Mouse (Mus musculus) limb, embryonic 11.5 days (tissue): ENCODE data around the gene Phospho1. TPM values are rescaled to one million over a fixed set of nuclear protein-coding genes. Genes with fewer than 3 reads are reported as not detected.

ENCODE experiments used
- ATAC-seq: fragments of 200-750 bp; cut with Nextera tagmentation; 2 replicates; pipeline ENCODE4 v1.8.0; 2017; ENCODE audit warnings: low read depth; ENCODE audit not compliant: insufficient number of reproducible peaks, low FRiP score, low TSS enrichment
- DNase-seq: peaks from one replicate; pipeline ENCODE4 v3.0.0-alpha.2; 2015; ENCODE audit warnings: low spot score
- H3K27ac ChIP-seq: fragments of 300-500 bp; sonication (generic); replicated peaks from 2 replicates; pipeline ENCODE4 v1.5.1; 2014; ENCODE audit warnings: low read depth, mild to moderate bottlenecking, low read length
- H3K27me3 ChIP-seq: fragments of 300-500 bp; sonication (generic); 2 replicates; pipeline ENCODE4 v1.6.1; 2014; ENCODE audit warnings: mild to moderate bottlenecking, low read length, mixed read lengths; ENCODE audit not compliant: control insufficient read depth, insufficient read depth
- H3K36me3 ChIP-seq: fragments of 300-500 bp; sonication (generic); 2 replicates; pipeline ENCODE4 v1.6.1; 2014; ENCODE audit warnings: mild to moderate bottlenecking, low read length, moderate library complexity, mixed read lengths; ENCODE audit not compliant: control insufficient read depth, insufficient read depth
- H3K4me1 ChIP-seq: fragments of 300-500 bp; sonication (generic); 2 replicates; pipeline ENCODE4 v1.6.1; 2014; ENCODE audit warnings: low read length, mixed read lengths; ENCODE audit not compliant: control insufficient read depth, insufficient read depth
- H3K4me2 ChIP-seq: fragments of 300-500 bp; sonication (generic); 2 replicates; pipeline ENCODE4 v1.6.1; 2014; ENCODE audit warnings: low read depth, mild to moderate bottlenecking, moderate library complexity; ENCODE audit not compliant: severe bottlenecking
- H3K4me3 ChIP-seq: fragments of 300-500 bp; sonication (generic); 2 replicates; pipeline ENCODE4 v1.5.1; 2014; ENCODE audit warnings: low read depth, low read length
- H3K9ac ChIP-seq: fragments of 300-500 bp; sonication (generic); 2 replicates; pipeline ENCODE4 v1.6.1; 2014; ENCODE audit warnings: mild to moderate bottlenecking, low read length
- H3K9me3 ChIP-seq: fragments of 300-500 bp; sonication (generic); 2 replicates; pipeline ENCODE4 v1.6.1; 2016; ENCODE audit warnings: low read length; ENCODE audit not compliant: control insufficient read depth
- WGBS: fragments of 180-500 bp; shearing (Covaris S2); extraction: QIAGEN DNeasy Blood & Tissue Kit; methylation state at CpG from one replicate; pipeline ENCODE4 v1.1.7; 2014; 5-methylcytosine and 5-hydroxymethylcytosine counted together
- polyA plus RNA-seq: library from polyadenylated mRNA; unstranded; fragments of >200 nt; fragmentation: Nextera tagmentation; extraction: Ambion mirVana; gene quantifications from 2 replicates; pipeline ENCODE4 v1.2.1, GENCODE M21; 2014

Phospho1 gene
- polyA plus RNA-seq, 1 experiment from 2014 or later: 0.60 TPM

GRCm38 (mm10) chr11:95840694-95841497 lies 16.6 kb downstream of the Phospho1 start:
- H3K9ac ChIP-seq: no peak overlapping the region
- no peak overlapping the region; the same call in 1 of the 2 replicates for H3K4me2 ChIP-seq
- no peak for DNase-seq
- no peak for ATAC-seq
- peaks cover 5% of the 10 kb centered on the region for H3K27me3 ChIP-seq
- no peak overlapping the region for H3K27ac ChIP-seq
- no peaks in the 10 kb centered on the region for H3K9me3 ChIP-seq
- H3K36me3 ChIP-seq: no peaks in the 10 kb centered on the region
- peaks cover 6% of the 10 kb centered on the region; the same call in 1 of the 2 replicates for H3K4me1 ChIP-seq
- no peak overlapping the region for H3K4me3 ChIP-seq
- WGBS: 71% methylated on average over 5 of the region's 5 CpGs

DNA sequence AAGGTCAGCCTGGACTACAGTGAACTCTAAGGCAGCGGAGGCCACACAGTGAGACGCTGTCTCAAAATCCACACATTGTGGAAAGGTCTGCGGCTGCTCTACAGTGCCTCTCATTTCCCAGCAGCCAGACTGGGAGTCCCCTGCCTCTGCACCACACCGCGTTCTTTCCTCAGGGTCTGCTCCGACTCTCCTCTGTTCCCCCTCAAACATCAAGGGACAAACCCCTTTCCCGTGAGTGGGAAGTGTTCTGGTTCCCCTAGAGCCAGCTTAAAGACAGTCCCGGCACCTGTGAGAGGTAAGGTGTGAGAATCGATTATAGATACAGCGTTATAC lies 17.2 kb downstream of the Phospho1 start:
- no peak overlapping the region for H3K9ac ChIP-seq
- H3K27ac ChIP-seq: no peak overlapping the region

GRCm38 (mm10) chr11:95842074-95842681 lies 17.9 kb downstream of the Phospho1 start, which contains the start of gene Abi3:
Abi3 (minus strand) TSS chr11:95842476.
- H3K9me3 ChIP-seq: no peaks in the 10 kb centered on the region
- H3K27ac ChIP-seq: no peak within 1 kb of the TSS
- WGBS: 9% methylated on average over 11 of the region's 11 CpGs
- H3K36me3 ChIP-seq: no peaks in the 10 kb centered on the region
- peaks cover 2% of the 10 kb centered on the region; the same call in 1 of the 2 replicates for H3K27me3 ChIP-seq
- H3K4me2 ChIP-seq: peak within 1 kb of the TSS; percentile 11; the same call in 1 of the 2 replicates
- H3K4me1 ChIP-seq: peaks cover 6% of the 10 kb centered on the region; the same call in 1 of the 2 replicates
- H3K9ac ChIP-seq: peak within 1 kb of the TSS; percentile 18; the same call in 1 of the 2 replicates
- ATAC-seq (no peak), DNase-seq (peak; percentile 30)
- 0 out of 2 replicates have a peak within 1 kb of the TSS, but pooled peaks have one; percentile 2 for H3K4me3 ChIP-seq

More for the DNA sequence above, 17.2 kb downstream of the Phospho1 start:
- ATAC-seq: no peak
- Histone ChIP-seq H3K9me3 (no peaks in the 10 kb centered on the region), H3K36me3 (no peaks in the 10 kb centered on the region), H3K27me3 (peaks cover 2% of the 10 kb centered on the region; the same call in 1 of the 2 replicates), H3K4me3 (0 out of 2 replicates have a peak overlapping the region, but pooled peaks have one; percentile 2), H3K4me2 (no peak overlapping the region; the same call in 1 of the 2 replicates), H3K4me1 (peaks cover 6% of the 10 kb centered on the region; the same call in 1 of the 2 replicates)
- no peak for DNase-seq
- WGBS: 59% methylated on average over 10 of the region's 10 CpGs

DNA sequence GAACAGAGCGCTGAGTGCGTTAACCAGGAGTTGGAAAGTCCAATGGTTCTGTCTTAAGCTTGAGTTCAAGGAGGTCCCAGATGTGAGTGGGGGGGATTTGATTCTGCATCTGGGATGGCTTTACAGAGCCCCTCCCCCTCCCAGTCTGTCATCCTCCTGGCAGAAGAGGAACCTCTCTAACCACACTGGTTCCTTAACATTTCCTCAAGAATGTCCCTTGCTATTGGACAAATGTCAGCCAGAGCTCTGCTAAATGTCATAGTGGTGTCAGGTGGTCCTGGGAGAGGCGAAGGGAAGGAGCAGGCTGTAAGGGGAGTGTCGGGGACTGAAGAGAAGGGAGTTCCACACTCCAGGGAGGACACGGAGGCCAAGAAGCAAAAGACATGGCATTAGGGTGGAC lies 18.7 kb downstream of the Phospho1 start:
- Histone ChIP-seq H3K4me2 (no peak overlapping the region), H3K36me3 (no peaks in the 10 kb centered on the region), H3K9ac (no peak overlapping the region), H3K4me3 (no peak overlapping the region), H3K27ac (no peak overlapping the region), H3K4me1 (peaks cover 6% of the 10 kb centered on the region; the same call in 1 of the 2 replicates), H3K27me3 (peaks cover 2% of the 10 kb centered on the region; the same call in 1 of the 2 replicates), H3K9me3 (no peaks in the 10 kb centered on the region)
- 50% methylated on average over 5 of the region's 5 CpGs for WGBS
- no peak for ATAC-seq
- DNase-seq: no peak

- no peak for ATAC-seq
- peaks cover 2% of the 10 kb centered on the region; the same call in 1 of the 2 replicates for H3K27me3 ChIP-seq
- 58% methylated on average over 6 of the region's 6 CpGs for WGBS
- no peak overlapping the region for H3K4me2 ChIP-seq
- H3K9me3 ChIP-seq: no peaks in the 10 kb centered on the region
- H3K4me1 ChIP-seq: peaks cover 6% of the 10 kb centered on the region; the same call in 1 of the 2 replicates
- no peak overlapping the region for H3K27ac ChIP-seq
- DNase-seq: no peak
- no peaks in the 10 kb centered on the region for H3K36me3 ChIP-seq
- H3K4me3 ChIP-seq: no peak overlapping the region
- H3K9ac ChIP-seq: no peak overlapping the region
Measured at GRCm38 (mm10) chr11:95843421-95843950, 19.2 kb downstream of the Phospho1 start.

DNA sequence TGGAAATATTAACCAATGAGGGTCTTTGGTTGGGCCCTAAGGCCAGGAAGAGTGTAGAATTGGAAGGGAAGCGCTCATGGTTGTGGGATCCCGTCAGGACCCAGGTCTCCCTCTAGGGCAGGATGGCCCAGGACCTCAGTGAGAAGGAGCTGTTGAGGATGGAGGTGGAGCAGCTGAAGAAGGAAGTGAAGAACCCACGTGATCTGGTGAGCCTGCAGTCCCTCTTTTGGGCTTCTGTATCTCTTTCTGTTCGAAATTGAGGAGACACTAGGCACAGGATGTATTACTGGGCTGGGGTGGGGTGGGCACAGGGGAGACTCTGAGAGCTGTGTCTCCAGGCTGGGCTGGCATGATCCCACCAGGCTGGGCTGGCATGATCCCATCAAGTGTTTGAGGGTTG lies 20.6 kb downstream of the Phospho1 start:
- Histone ChIP-seq H3K27me3 (peaks cover 2% of the 10 kb centered on the region; the same call in 1 of the 2 replicates), H3K9me3 (no peaks in the 10 kb centered on the region), H3K27ac (no peak overlapping the region), H3K4me2 (no peak overlapping the region), H3K4me3 (no peak overlapping the region), H3K36me3 (no peaks in the 10 kb centered on the region), H3K4me1 (peaks cover 6% of the 10 kb centered on the region; the same call in 1 of the 2 replicates), H3K9ac (no peak overlapping the region)
- WGBS: 73% methylated on average over 4 of the region's 4 CpGs
- ATAC-seq (no peak), DNase-seq (no peak)

DNA sequence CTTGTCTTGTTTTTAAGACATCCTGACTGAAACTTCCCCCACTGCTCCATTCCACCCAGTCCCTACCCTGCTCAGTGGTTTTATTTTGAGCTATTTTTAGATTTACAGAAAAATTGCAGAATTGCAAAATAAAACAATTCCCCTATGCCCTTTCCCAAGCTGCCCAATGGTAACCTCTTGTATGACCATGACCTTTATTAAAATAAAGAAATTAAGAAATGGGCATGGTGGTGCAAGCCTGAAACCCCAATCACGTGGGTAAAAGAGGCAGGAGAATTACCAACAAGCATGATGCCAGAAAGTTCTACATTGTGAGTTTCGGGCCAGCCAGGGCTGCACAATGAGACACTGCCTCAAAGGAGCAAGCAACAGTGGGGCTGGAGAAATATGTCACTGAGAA lies 26.6 kb downstream of the Phospho1 start:
- DNase-seq: no peak
- no peak overlapping the region for H3K4me2 ChIP-seq
- H3K9me3 ChIP-seq: no peaks in the 10 kb centered on the region
- 85% methylated on average over 2 of the region's 2 CpGs for WGBS
- no peaks in the 10 kb centered on the region for H3K36me3 ChIP-seq
- no peak overlapping the region for H3K27ac ChIP-seq
- H3K4me1 ChIP-seq: no peaks in the 10 kb centered on the region
- no peak for ATAC-seq
- no peaks in the 10 kb centered on the region for H3K27me3 ChIP-seq
- H3K4me3 ChIP-seq: no peak overlapping the region
- H3K9ac ChIP-seq: no peak overlapping the region

- ATAC-seq (no peak), DNase-seq (peak; percentile 38)
- WGBS: 64% methylated on average over 5 of the region's 5 CpGs
- no peak overlapping the region for H3K4me2 ChIP-seq
- no peak overlapping the region for H3K27ac ChIP-seq
- no peak overlapping the region for H3K9ac ChIP-seq
- H3K27me3 ChIP-seq: no peaks in the 10 kb centered on the region
- H3K9me3 ChIP-seq: no peaks in the 10 kb centered on the region
- no peaks in the 10 kb centered on the region for H3K36me3 ChIP-seq
- H3K4me1 ChIP-seq: no peaks in the 10 kb centered on the region
- H3K4me3 ChIP-seq: no peak overlapping the region
Measured at GRCm38 (mm10) chr11:95853684-95854083, 29.4 kb downstream of the Phospho1 start.
